8 mouse cellular contexts compared by ENCODE assay signal in the genomic region with DNA sequence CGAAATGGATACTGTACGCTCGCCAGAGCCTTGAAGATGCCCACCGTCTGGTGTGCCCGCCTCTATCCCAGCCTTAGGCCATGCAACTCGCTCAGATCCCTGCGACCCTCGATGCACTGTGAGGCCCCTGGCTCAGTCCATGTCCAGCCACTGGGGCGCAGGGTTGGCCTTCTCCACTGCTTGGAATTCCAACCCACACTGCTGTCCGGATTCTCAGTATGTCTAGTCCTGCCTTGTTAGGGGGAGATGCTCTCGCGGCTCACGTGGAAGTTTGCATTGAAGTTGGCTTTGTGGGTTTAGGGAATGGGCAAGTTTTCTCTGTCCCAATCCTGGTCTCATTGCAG. TPM values are rescaled to one million over a fixed set of nuclear protein-coding genes. Genes with fewer than 3 reads are reported as not detected.
DNase-seq lines count a peak whose midpoint lies in the region; ATAC-seq and TF ChIP-seq lines count a peak whose summit lies in the region.

No protein-coding gene starts in this region.

- no peaks in the 10 kb centered on the region for H3K27me3 ChIP-seq in kidney, postnatal 0 days (ENCODE audit: insufficient read depth, low read length)
- H3K27me3 ChIP-seq in embryonic facial prominence, embryonic 11.5 days (ENCODE audit: control insufficient read depth, insufficient read depth, low read length): peaks cover 9% of the 10 kb centered on the region
- H3K27me3 ChIP-seq in intestine, embryonic 14.5 days (replicated peaks; ENCODE audit: control insufficient read depth, insufficient read depth, low read length): peaks cover 14% of the 10 kb centered on the region
- no peaks in the 10 kb centered on the region for H3K27me3 ChIP-seq in midbrain, postnatal 0 days (ENCODE audit: insufficient read depth, low read length)

- peak overlapping the region; percentile 72; the same call in 1 of the 2 replicates for H3K27ac ChIP-seq in kidney, postnatal 0 days
- H3K27ac ChIP-seq in embryonic facial prominence, embryonic 11.5 days (replicated peaks; ENCODE audit: low read depth, low read length): peak overlapping the region; percentile 52; the same call in 1 of the 2 replicates
- peak overlapping the region; percentile 75 for H3K27ac ChIP-seq in intestine, embryonic 14.5 days (ENCODE audit: low read depth)
- H3K27ac ChIP-seq in midbrain, postnatal 0 days (ENCODE audit: low read depth, low read length): peak overlapping the region; percentile 86

- WGBS in kidney, postnatal 0 days: 0% methylated on average over 13 of the region's 13 CpGs
- WGBS in embryonic facial prominence, embryonic 11.5 days: 2% methylated on average over 13 of the region's 13 CpGs
- 2% methylated on average over 13 of the region's 13 CpGs for WGBS in intestine, embryonic 14.5 days
- 1% methylated on average over 13 of the region's 13 CpGs for WGBS in midbrain, postnatal 0 days

- peak overlapping the region; percentile 88 for H3K4me2 ChIP-seq in kidney, postnatal 0 days (ENCODE audit: low read length)
- peak overlapping the region; percentile 71 for H3K4me2 ChIP-seq in embryonic facial prominence, embryonic 11.5 days (ENCODE audit: low read depth, low read length)
- peak overlapping the region; percentile 81 for H3K4me2 ChIP-seq in intestine, embryonic 14.5 days (ENCODE audit: low read length)
- H3K4me2 ChIP-seq in midbrain, postnatal 0 days (ENCODE audit: low read depth, low read length, poor library complexity, severe bottlenecking): peak overlapping the region; percentile 65

- H3K36me3 ChIP-seq in kidney, postnatal 0 days (ENCODE audit: insufficient read depth, low read length): no peaks in the 10 kb centered on the region
- no peaks in the 10 kb centered on the region for H3K36me3 ChIP-seq in embryonic facial prominence, embryonic 11.5 days (replicated peaks; ENCODE audit: control insufficient read depth, insufficient read depth, low read depth, low read length)
- H3K36me3 ChIP-seq in intestine, embryonic 14.5 days (ENCODE audit: control insufficient read depth, insufficient read depth, low read length): no peaks in the 10 kb centered on the region
- peaks cover 3% of the 10 kb centered on the region; the same call in 1 of the 2 replicates for H3K36me3 ChIP-seq in midbrain, postnatal 0 days (ENCODE audit: insufficient read depth, low read length)

- H3K9me3 ChIP-seq in kidney, postnatal 0 days (replicated peaks; ENCODE audit: low read length): no peaks in the 10 kb centered on the region
- H3K9me3 ChIP-seq in embryonic facial prominence, embryonic 11.5 days (replicated peaks; ENCODE audit: control insufficient read depth, low read length): no peaks in the 10 kb centered on the region
- no peaks in the 10 kb centered on the region for H3K9me3 ChIP-seq in intestine, embryonic 14.5 days (ENCODE audit: control insufficient read depth, low read length)
- H3K9me3 ChIP-seq in midbrain, postnatal 0 days (ENCODE audit: low read length): no peaks in the 10 kb centered on the region

- H3K4me3 ChIP-seq in kidney, postnatal 0 days (replicated peaks; ENCODE audit: low read depth, low read length): peak overlapping the region; percentile 82
- peak overlapping the region; percentile 70 for H3K4me3 ChIP-seq in embryonic facial prominence, embryonic 11.5 days (ENCODE audit: low read depth, low read length)
- H3K4me3 ChIP-seq in intestine, embryonic 14.5 days (ENCODE audit: low read depth, low read length): peak overlapping the region; percentile 90
- peak overlapping the region; percentile 44 for H3K4me3 ChIP-seq in midbrain, postnatal 0 days (ENCODE audit: low read depth, low read length)

- H3K4me1 ChIP-seq in kidney, postnatal 0 days (replicated peaks; ENCODE audit: insufficient read depth, low read length): peaks cover 13% of the 10 kb centered on the region; the same call in 1 of the 2 replicates
- H3K4me1 ChIP-seq in embryonic facial prominence, embryonic 11.5 days (ENCODE audit: control insufficient read depth, insufficient read depth, low read length): peaks cover 3% of the 10 kb centered on the region
- H3K4me1 ChIP-seq in intestine, embryonic 14.5 days (replicated peaks; ENCODE audit: control insufficient read depth, insufficient read depth, low read length): peaks cover 8% of the 10 kb centered on the region
- H3K4me1 ChIP-seq in midbrain, postnatal 0 days (ENCODE audit: insufficient read depth, low read length): peaks cover 7% of the 10 kb centered on the region

- peak overlapping the region; percentile 84 for H3K9ac ChIP-seq in kidney, postnatal 0 days (ENCODE audit: low read depth, low read length)
- H3K9ac ChIP-seq in embryonic facial prominence, embryonic 11.5 days (replicated peaks; ENCODE audit: low read length): peak overlapping the region; percentile 90
- H3K9ac ChIP-seq in intestine, embryonic 14.5 days (ENCODE audit: low read length): peak overlapping the region; percentile 78
- H3K9ac ChIP-seq in midbrain, postnatal 0 days (replicated peaks; ENCODE audit: low read length, poor library complexity, severe bottlenecking): peak overlapping the region; percentile 70

- peak; percentile 22; the same call in 1 of the 2 replicates for ATAC-seq in kidney, postnatal 0 days (replicated peaks; ENCODE audit: low FRiP score, low read depth)
- ATAC-seq in embryonic facial prominence, embryonic 11.5 days (replicated peaks; ENCODE audit: insufficient number of reproducible peaks, low FRiP score, low TSS enrichment, low read depth): peak; percentile 40
- ATAC-seq in intestine, embryonic 14.5 days (replicated peaks; ENCODE audit: low FRiP score, low TSS enrichment, low read depth): peak; percentile 29
- peak; percentile 24 for ATAC-seq in midbrain, postnatal 0 days (ENCODE audit: low FRiP score)
- no peak for ATAC-seq in inflammation-experienced regulatory T-cells, adult 6 months

- peak; percentile 62 for DNase-seq in kidney, postnatal 0 days (ENCODE audit: low spot score)
- DNase-seq in kidney, adult 9 months: no peak
- DNase-seq in embryonic facial prominence, embryonic 11.5 days (ENCODE audit: low spot score): no peak
- no peak for DNase-seq in intestine, embryonic 14.5 days (ENCODE audit: low spot score)
- DNase-seq in midbrain, postnatal 0 days (ENCODE audit: low spot score): no peak
- no peak for DNase-seq in urinary bladder, adult 18-20 months (ENCODE audit: low spot score in 2 of 2)
- DNase-seq in spleen, adult 18-20 months: no peak

- TF ChIP-seq CTCF in kidney, postnatal 0 days (IDR thresholded peaks at IDR 0.05; ENCODE audit: low read depth): no peak
- TF ChIP-seq CTCF in midbrain, postnatal 0 days (IDR thresholded peaks at IDR 0.05): no peak

RNA-seq across cellular contexts. Expression of gene Kcnab2, which starts 0.5 kb away (rescaled TPM):
- polyA plus RNA-seq in kidney, postnatal 0 days (2015; fragmentation: Nextera tagmentation; extraction: Ambion mirVana): 3.1 and 4.1 TPM in 2 replicates
- 5.4 and 5.9 TPM in 2 replicates for polyA plus RNA-seq in embryonic facial prominence, embryonic 11.5 days (2014; fragmentation: Nextera tagmentation; extraction: Ambion mirVana)
- 3.8 TPM in 2 replicates for polyA plus RNA-seq in intestine, embryonic 14.5 days (2014; fragmentation: Nextera tagmentation; extraction: Ambion mirVana)
- total RNA-seq in midbrain, postnatal 0 days (2014; rRNA removed): 51.5 and 66.9 TPM in 2 replicates
- polyA plus RNA-seq in midbrain, postnatal 0 days (2015; fragmentation: Nextera tagmentation; extraction: Ambion mirVana): 30.2 and 34.8 TPM in 2 replicates
- 100 to 1,000 TPM in 1 of 3 experiments, 10 to 100 TPM in 2; 81.9 to 170 (median 96.5) TPM for polyA plus RNA-seq in inflammation-experienced regulatory T-cells, adult 6 months (2017; shearing (Covaris generic))

RNA-seq across cellular contexts. Expression of gene Nphp4, which starts 1.7 kb away (rescaled TPM):
- 1.7 and 2.2 TPM in 2 replicates for polyA plus RNA-seq in kidney, postnatal 0 days (2015; fragmentation: Nextera tagmentation; extraction: Ambion mirVana)
- 2.2 and 2.9 TPM in 2 replicates for polyA plus RNA-seq in embryonic facial prominence, embryonic 11.5 days (2014; fragmentation: Nextera tagmentation; extraction: Ambion mirVana)
- polyA plus RNA-seq in intestine, embryonic 14.5 days (2014; fragmentation: Nextera tagmentation; extraction: Ambion mirVana): 2.7 TPM in 2 replicates
- total RNA-seq in midbrain, postnatal 0 days (2014; rRNA removed): 8.8 and 12.1 TPM in 2 replicates
- 3.7 and 4.8 TPM in 2 replicates for polyA plus RNA-seq in midbrain, postnatal 0 days (2015; fragmentation: Nextera tagmentation; extraction: Ambion mirVana)
- polyA plus RNA-seq in inflammation-experienced regulatory T-cells, adult 6 months (2017; shearing (Covaris generic)): under 1 TPM in 1 of 3 experiments, not detected in 2; 0.41 TPM
